In the genomic region with DNA sequence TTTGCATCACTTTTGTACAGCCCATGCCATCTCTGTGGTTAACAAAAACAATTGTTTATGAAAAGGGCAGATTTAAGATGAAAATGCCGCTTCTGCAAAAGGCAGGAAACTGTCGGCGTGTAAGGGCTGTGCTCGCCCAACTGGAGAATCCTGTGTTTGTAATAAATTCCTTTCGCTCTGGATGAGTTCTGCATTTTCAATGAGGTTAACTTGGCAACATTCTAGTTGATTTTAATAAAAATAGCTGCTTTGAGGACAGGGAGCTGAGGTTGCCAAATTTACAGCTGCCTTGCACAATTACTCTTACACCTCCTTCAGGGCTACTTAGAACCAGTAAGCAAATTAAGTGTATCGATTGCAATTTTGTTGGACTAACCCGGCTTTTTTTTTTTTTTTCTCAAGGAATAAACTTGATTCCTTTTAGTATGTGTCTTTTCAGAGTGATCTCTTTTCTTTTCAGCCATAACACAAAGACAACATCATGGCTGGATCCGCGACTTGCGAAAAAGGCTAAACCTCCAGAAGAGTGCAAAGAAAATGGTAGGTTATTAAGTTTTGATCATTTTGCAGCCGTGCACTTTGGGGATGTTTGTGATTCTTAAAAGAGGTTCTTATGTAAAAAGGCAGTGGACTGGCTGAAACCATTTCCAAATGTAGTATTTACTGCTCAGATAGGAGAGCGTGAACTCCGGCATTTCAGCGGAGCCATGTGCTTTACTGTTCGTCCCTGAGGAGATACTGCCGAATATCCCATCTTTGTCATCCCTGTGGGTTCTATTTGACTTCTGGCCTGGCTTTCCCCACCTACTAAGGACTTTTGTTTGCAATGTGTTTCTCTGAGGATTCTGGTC, we compare ENCODE assay signal across 10 mouse cellular contexts.
DNase-seq lines count a peak whose midpoint lies in the region; ATAC-seq lines count a peak whose summit lies in the region.
"Had no signal": no experiment of that assay in that cellular context is flagged by ENCODE, and none has a peak within 500 bp of the region (broad histone marks: within the 10 kb centered on the region; RNA-seq: fewer than 3 reads in every experiment).

No protein-coding gene starts in this region.

- peak overlapping the region; percentile 66; the same call in 1 of the 2 replicates for H3K27ac ChIP-seq in forebrain, embryonic 14.5 days (ENCODE audit: low read depth, low read length)
- peak overlapping the region; percentile 63 for H3K27ac ChIP-seq in hindbrain, embryonic 16.5 days (ENCODE audit: low read depth, low read length)
- H3K27ac ChIP-seq in midbrain, embryonic 15.5 days: 0 out of 2 replicates have a peak overlapping the region, but pooled peaks have one; percentile 27

- H3K27me3 ChIP-seq in forebrain, embryonic 14.5 days (replicated peaks; ENCODE audit: control insufficient read depth, insufficient read depth, low read length): no peaks in the 10 kb centered on the region
- no peaks in the 10 kb centered on the region for H3K27me3 ChIP-seq in hindbrain, embryonic 16.5 days (replicated peaks; ENCODE audit: control insufficient read depth, insufficient read depth, low read length)
- no peaks in the 10 kb centered on the region for H3K27me3 ChIP-seq in midbrain, embryonic 15.5 days (replicated peaks)
- H3K27me3 ChIP-seq: megakaryocyte, embryonic 14.5 days had no signal

- peak; percentile 11 for DNase-seq in kidney, adult 9 months
- no peak for DNase-seq in kidney, adult 18-20 months
- DNase-seq in forebrain, embryonic 14.5 days (ENCODE audit: low spot score): peak; percentile 88
- no peak for DNase-seq in adrenal gland, postnatal 36 days
- DNase-seq in ovary, postnatal 10 days (ENCODE audit: low spot score): no peak
- DNase-seq: thymus, postnatal 36 days had no signal

- 18% methylated on average over 16 of the region's 16 CpGs for WGBS in forebrain, embryonic 14.5 days
- 32% methylated on average over 16 of the region's 16 CpGs for WGBS in hindbrain, embryonic 16.5 days
- WGBS in midbrain, embryonic 15.5 days: 21% methylated on average over 16 of the region's 16 CpGs

- peak; percentile 78 for ATAC-seq in forebrain, embryonic 14.5 days
- peak; percentile 76 for ATAC-seq in hindbrain, embryonic 16.5 days
- ATAC-seq in midbrain, embryonic 15.5 days (replicated peaks): peak; percentile 68; the same call in 1 of the 2 replicates

- peak overlapping the region; percentile 47 for H3K4me2 ChIP-seq in forebrain, embryonic 14.5 days (ENCODE audit: low read length)
- H3K4me2 ChIP-seq in hindbrain, embryonic 16.5 days (ENCODE audit: low read length): peak overlapping the region; percentile 46
- peak overlapping the region; percentile 34 for H3K4me2 ChIP-seq in midbrain, embryonic 15.5 days

- H3K9me3 ChIP-seq in forebrain, embryonic 14.5 days (replicated peaks; ENCODE audit: control insufficient read depth, low read length): no peaks in the 10 kb centered on the region
- no peaks in the 10 kb centered on the region for H3K9me3 ChIP-seq in hindbrain, embryonic 16.5 days (ENCODE audit: control insufficient read depth, low read length)
- H3K9me3 ChIP-seq in midbrain, embryonic 15.5 days: no peaks in the 10 kb centered on the region
- H3K9me3 ChIP-seq: G1E had no signal

- H3K36me3 ChIP-seq in forebrain, embryonic 14.5 days (ENCODE audit: control insufficient read depth, insufficient read depth, low read length): no peaks in the 10 kb centered on the region
- H3K36me3 ChIP-seq in hindbrain, embryonic 16.5 days (ENCODE audit: control insufficient read depth, insufficient read depth, low read length): no peaks in the 10 kb centered on the region
- no peaks in the 10 kb centered on the region for H3K36me3 ChIP-seq in midbrain, embryonic 15.5 days (replicated peaks)
- H3K36me3 ChIP-seq: G1E had no signal

- peak overlapping the region; percentile 28 for H3K4me3 ChIP-seq in forebrain, embryonic 14.5 days (ENCODE audit: low read depth, low read length)
- peak overlapping the region; percentile 34 for H3K4me3 ChIP-seq in hindbrain, embryonic 16.5 days (ENCODE audit: low read length)
- H3K4me3 ChIP-seq in midbrain, embryonic 15.5 days: peak overlapping the region; percentile 29
- H3K4me3 ChIP-seq: megakaryocyte, embryonic 14.5 days had no signal

- H3K9ac ChIP-seq in forebrain, embryonic 14.5 days (ENCODE audit: low read length): peak overlapping the region; percentile 49
- H3K9ac ChIP-seq in hindbrain, embryonic 16.5 days (ENCODE audit: low read depth, low read length): peak overlapping the region; percentile 45; the same call in 1 of the 2 replicates
- no peak overlapping the region for H3K9ac ChIP-seq in midbrain, embryonic 15.5 days

- peaks cover 30% of the 10 kb centered on the region for H3K4me1 ChIP-seq in forebrain, embryonic 14.5 days (ENCODE audit: control insufficient read depth, insufficient read depth, low read length)
- H3K4me1 ChIP-seq in hindbrain, embryonic 16.5 days (ENCODE audit: control insufficient read depth, insufficient read depth, low read depth, low read length): peaks cover 7% of the 10 kb centered on the region
- H3K4me1 ChIP-seq in midbrain, embryonic 15.5 days: peaks cover 28% of the 10 kb centered on the region
- H3K4me1 ChIP-seq: megakaryocyte, embryonic 14.5 days had no signal

Comparison
In these comparisons a context has a peak if more than half of its experiments do, and no peak if none do; other contexts are left out.
1. DNase-seq: peak in kidney, adult 9 months (single experiment) and forebrain, embryonic 14.5 days (single experiment); none in kidney, adult 18-20 months (single experiment), adrenal gland, postnatal 36 days (0 of 2) and ovary, postnatal 10 days (single experiment).
2. Peak in every context shown above with its lines, with median percentiles within 50 percentile points of each other: ATAC-seq, H3K27ac ChIP-seq, H3K4me2 ChIP-seq and H3K4me3 ChIP-seq.